Mouse (Mus musculus): Measurements from ENCODE around the gene Dusp2.

- TF ChIP-seq CTCF (IDR thresholded peaks at IDR 0.05; ENCODE audit: control insufficient read depth, insufficient read depth, insufficient read length) = no peak
- TF ChIP-seq USF1 (IDR thresholded peaks at IDR 0.05; ENCODE audit: low read depth) = no peak
- TF ChIP-seq MAX (IDR thresholded peaks at IDR 0.05) = no peak
- no peak for TF ChIP-seq CEBPB (IDR thresholded peaks at IDR 0.05; ENCODE audit: low read depth)
These were observed 29.8 kb upstream of the Dusp2 start for GRCm38 (mm10) chr2:127306123-127306522.

Measured in C2C12 (cell line).